10 mouse cellular contexts compared by ENCODE assay signal in genomic region chr11:64168626-64169025, GRCm38 (mm10).
A peak's percentile ranks its signal among the peaks of the same experiment; 100 is the strongest.
DNase-seq lines count a peak whose midpoint lies in the region; ATAC-seq and TF ChIP-seq lines count a peak whose summit lies in the region.
"Had no signal": no experiment of that assay in that cellular context is flagged by ENCODE, and none has a peak within 500 bp of the region (broad histone marks: within the 10 kb centered on the region; RNA-seq: fewer than 3 reads in every experiment).

No protein-coding gene starts in this region.

- DNase-seq in embryo, embryonic 10.5 days (ENCODE audit: low spot score) = peak; percentile 12
- DNase-seq in embryo, embryonic 9.5 days (ENCODE audit: extremely low spot score) = no peak
- peak; percentile 10 for DNase-seq in liver, adult 2 months (ENCODE audit: extremely low read depth, low read depth, low spot score)
- DNase-seq in liver, postnatal 0 days = no peak
- DNase-seq in adrenal gland, postnatal 25 days = peak; percentile 83
- DNase-seq in lung, postnatal 14 days = peak; percentile 41

- no peak overlapping the region for H3K9ac ChIP-seq in liver, adult 2 months (ENCODE audit: low read depth, low read length)
- H3K9ac ChIP-seq in liver, postnatal 0 days (replicated peaks) = no peak overlapping the region
- no peak overlapping the region for H3K9ac ChIP-seq in hindbrain, embryonic 12.5 days
- H3K9ac ChIP-seq: heart, embryonic 15.5 days; liver, embryonic 15.5 days had no signal

- no peak overlapping the region for H3K27ac ChIP-seq in liver, adult 2 months (replicated peaks; ENCODE audit: insufficient read depth, low read depth, low read length)
- H3K27ac ChIP-seq in liver, postnatal 0 days (ENCODE audit: low read depth) = no peak overlapping the region
- H3K27ac ChIP-seq in hindbrain, embryonic 12.5 days = no peak overlapping the region
- H3K27ac ChIP-seq: heart, embryonic 15.5 days; liver, embryonic 15.5 days had no signal

- no peak for ATAC-seq in liver, postnatal 0 days
- ATAC-seq in erythroid progenitor cell, adult 5-6 weeks (replicated peaks; ENCODE audit: low FRiP score, poor library complexity, severe bottlenecking) = no peak
- no peak for ATAC-seq in hindbrain, embryonic 12.5 days (ENCODE audit: low FRiP score)

- TF ChIP-seq CTCF in liver, adult 2 months (IDR thresholded peaks at IDR 0.05; ENCODE audit: low read depth, low read length) = no peak
- TF ChIP-seq CTCF in liver, postnatal 0 days (IDR thresholded peaks at IDR 0.05; ENCODE audit: low read depth) = no peak

- no peaks in the 10 kb centered on the region for H3K4me1 ChIP-seq in liver, adult 2 months (ENCODE audit: control insufficient read depth, insufficient read depth, low read length)
- no peaks in the 10 kb centered on the region for H3K4me1 ChIP-seq in liver, postnatal 0 days (ENCODE audit: insufficient read depth)
- peaks cover 12% of the 10 kb centered on the region; the same call in 1 of the 2 replicates for H3K4me1 ChIP-seq in hindbrain, embryonic 12.5 days
- H3K4me1 ChIP-seq: liver, embryonic 15.5 days had no signal

- TF ChIP-seq POLR2A in liver, adult 2 months (IDR thresholded peaks at IDR 0.05; ENCODE audit: extremely low read depth, insufficient read depth, low read length) = no peak

- H3K79me2 ChIP-seq in liver, adult 2 months (ENCODE audit: control insufficient read depth, insufficient read depth, low read length) = no peaks in the 10 kb centered on the region

- no peak for TF ChIP-seq EP300 in liver, postnatal 0 days (IDR thresholded peaks at IDR 0.05; ENCODE audit: low read depth)

- H3K4me3 ChIP-seq in liver, adult 2 months (ENCODE audit: insufficient read depth, low read depth, low read length) = no peak overlapping the region
- no peak overlapping the region for H3K4me3 ChIP-seq in liver, postnatal 0 days (ENCODE audit: low read depth, low read length)
- no peak overlapping the region for H3K4me3 ChIP-seq in hindbrain, embryonic 12.5 days
- H3K4me3 ChIP-seq: heart, embryonic 15.5 days; liver, embryonic 15.5 days had no signal

- H3K27me3 ChIP-seq in liver, adult 2 months (ENCODE audit: control insufficient read depth, insufficient read depth, low read length) = no peaks in the 10 kb centered on the region
- H3K27me3 ChIP-seq in liver, postnatal 0 days (ENCODE audit: insufficient read depth, low read length) = no peaks in the 10 kb centered on the region
- H3K27me3 ChIP-seq in hindbrain, embryonic 12.5 days = no peaks in the 10 kb centered on the region
- H3K27me3 ChIP-seq: liver, embryonic 15.5 days had no signal

- WGBS in liver, adult 2 months = 55% methylated on average over 8 of the region's 8 CpGs
- WGBS in liver, postnatal 0 days (ENCODE audit: insufficient replicate concordance) = 61% methylated on average over 8 of the region's 8 CpGs
- 61% methylated on average over 8 of the region's 8 CpGs for WGBS in hindbrain, embryonic 12.5 days

- no peaks in the 10 kb centered on the region for H3K9me3 ChIP-seq in liver, postnatal 0 days (ENCODE audit: low read length)
- H3K9me3 ChIP-seq in hindbrain, embryonic 12.5 days (replicated peaks) = no peaks in the 10 kb centered on the region
- H3K9me3 ChIP-seq: heart, embryonic 15.5 days; liver, embryonic 15.5 days had no signal

- no peaks in the 10 kb centered on the region for H3K36me3 ChIP-seq in liver, adult 2 months (ENCODE audit: control insufficient read depth, insufficient read depth, low read length)
- H3K36me3 ChIP-seq in liver, postnatal 0 days (replicated peaks; ENCODE audit: insufficient read depth, low read length) = no peaks in the 10 kb centered on the region
- H3K36me3 ChIP-seq in hindbrain, embryonic 12.5 days = no peaks in the 10 kb centered on the region
- H3K36me3 ChIP-seq: heart, embryonic 15.5 days; liver, embryonic 15.5 days had no signal

- H3K4me2 ChIP-seq in liver, postnatal 0 days (ENCODE audit: low read depth, low read length) = no peak overlapping the region
- H3K4me2 ChIP-seq in hindbrain, embryonic 12.5 days (replicated peaks) = no peak overlapping the region
- H3K4me2 ChIP-seq: heart, embryonic 15.5 days; liver, embryonic 15.5 days had no signal

Comparison
In these comparisons a context has a peak if more than half of its experiments do, and no peak if none do; other contexts are left out.
1. DNase-seq: peak in embryo, embryonic 10.5 days (single experiment), liver, adult 2 months (single experiment), adrenal gland, postnatal 25 days (single experiment) and lung, postnatal 14 days (single experiment); none in embryo, embryonic 9.5 days (single experiment) and liver, postnatal 0 days (single experiment).